Mouse (Mus musculus) megakaryocyte, embryonic 14.5 days (primary cell): ENCODE measurements around the gene Nfya.

ENCODE experiments used
- FLI1 ChIP-seq: IDR thresholded peaks from 2 replicates; pipeline ENCODE4 v1.6.1; 2012; ENCODE audit warnings: low read length, inconsistent platforms, mixed read lengths
- GATA1 ChIP-seq: IDR thresholded peaks from 3 replicates; pipeline ENCODE4 v1.6.1; 2012; ENCODE audit warnings: mixed read lengths, low read length, inconsistent platforms, borderline replicate concordance

GRCm38 (mm10) chr17:48343065-48343464 is 66.6 kb downstream of the Nfya start:
- TF ChIP-seq GATA1 (no peak), FLI1 (no peak)
